Mouse (Mus musculus): Measurements from ENCODE around the gene Mrpl19. TPM values are rescaled to one million over a fixed set of nuclear protein-coding genes. Genes with fewer than 3 reads are reported as not detected.

Gene Mrpl19
- 31.5 and 34.0 TPM in 2 replicates for polyA plus RNA-seq (2014; fragmentation: Nextera tagmentation; extraction: Ambion mirVana)

- no peak within 1 kb of the TSS for H3K27ac ChIP-seq (replicated peaks; ENCODE audit: low read depth, low read length)
- peak within 1 kb of the TSS; percentile 70 for H3K9ac ChIP-seq (replicated peaks; ENCODE audit: low read length)
- peak within 1 kb of the TSS; percentile 73 for H3K4me2 ChIP-seq (ENCODE audit: low read length)
- H3K4me1 ChIP-seq (ENCODE audit: control insufficient read depth, insufficient read depth, low read length): peaks cover 8% of the 10 kb centered on the region; the same call in 1 of the 2 replicates
- peak within 1 kb of the TSS; percentile 79 for H3K4me3 ChIP-seq (replicated peaks; ENCODE audit: low read depth, low read length)
- DNase-seq (peak; percentile 96), ATAC-seq (ENCODE audit: low FRiP score, low TSS enrichment) (peak; percentile 97)
- 1% methylated on average over 44 of the region's 44 CpGs for WGBS
- H3K27me3 ChIP-seq (ENCODE audit: control insufficient read depth, insufficient read depth, low read length): no peaks in the 10 kb centered on the region
- H3K36me3 ChIP-seq (ENCODE audit: control insufficient read depth, insufficient read depth, low read length): peaks cover 26% of the 10 kb centered on the region
- H3K9me3 ChIP-seq (ENCODE audit: control insufficient read depth, low read length): no peaks in the 10 kb centered on the region
These were observed at the start of gene Mrpl19 for GRCm38 (mm10) chr6:81965296-81966067. Gene Mrpl19, minus strand, starts transcription at chr6:81965958.

DNA sequence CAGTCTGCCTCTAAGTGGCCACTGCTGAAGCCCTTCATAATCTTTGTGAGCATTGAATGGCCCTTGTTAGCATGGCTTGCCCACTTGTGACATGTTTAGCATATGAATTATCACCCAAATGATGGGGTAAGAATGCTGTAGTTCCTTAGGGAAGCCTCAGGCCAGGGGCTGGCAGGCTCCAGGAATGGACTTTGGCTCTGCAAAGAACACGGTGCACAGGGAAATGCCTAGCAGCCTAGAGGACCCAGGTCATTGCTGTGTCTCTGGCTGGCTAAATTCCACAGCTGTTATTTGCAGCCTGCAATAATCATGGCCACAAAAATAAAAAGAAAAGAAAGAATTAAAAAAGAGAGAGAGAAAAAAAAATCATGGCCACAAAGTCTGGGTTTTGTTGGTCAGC, 46.6 kb upstream of the Mrpl19 start:
- no peaks in the 10 kb centered on the region for H3K36me3 ChIP-seq (ENCODE audit: control insufficient read depth, insufficient read depth, low read length)
- ATAC-seq (ENCODE audit: low FRiP score, low TSS enrichment): no peak
- H3K4me1 ChIP-seq (ENCODE audit: control insufficient read depth, insufficient read depth, low read length): no peaks in the 10 kb centered on the region
- no peak overlapping the region for H3K4me3 ChIP-seq (replicated peaks; ENCODE audit: low read depth, low read length)
- no peak overlapping the region for H3K4me2 ChIP-seq (ENCODE audit: low read length)
- no peak for DNase-seq
- WGBS: 53% methylated on average over 1 of the region's 1 CpGs
- H3K27me3 ChIP-seq (ENCODE audit: control insufficient read depth, insufficient read depth, low read length): no peaks in the 10 kb centered on the region
- no peak overlapping the region for H3K9ac ChIP-seq (replicated peaks; ENCODE audit: low read length)
- H3K27ac ChIP-seq (replicated peaks; ENCODE audit: low read depth, low read length): no peak overlapping the region
- no peaks in the 10 kb centered on the region for H3K9me3 ChIP-seq (ENCODE audit: control insufficient read depth, low read length)

DNA sequence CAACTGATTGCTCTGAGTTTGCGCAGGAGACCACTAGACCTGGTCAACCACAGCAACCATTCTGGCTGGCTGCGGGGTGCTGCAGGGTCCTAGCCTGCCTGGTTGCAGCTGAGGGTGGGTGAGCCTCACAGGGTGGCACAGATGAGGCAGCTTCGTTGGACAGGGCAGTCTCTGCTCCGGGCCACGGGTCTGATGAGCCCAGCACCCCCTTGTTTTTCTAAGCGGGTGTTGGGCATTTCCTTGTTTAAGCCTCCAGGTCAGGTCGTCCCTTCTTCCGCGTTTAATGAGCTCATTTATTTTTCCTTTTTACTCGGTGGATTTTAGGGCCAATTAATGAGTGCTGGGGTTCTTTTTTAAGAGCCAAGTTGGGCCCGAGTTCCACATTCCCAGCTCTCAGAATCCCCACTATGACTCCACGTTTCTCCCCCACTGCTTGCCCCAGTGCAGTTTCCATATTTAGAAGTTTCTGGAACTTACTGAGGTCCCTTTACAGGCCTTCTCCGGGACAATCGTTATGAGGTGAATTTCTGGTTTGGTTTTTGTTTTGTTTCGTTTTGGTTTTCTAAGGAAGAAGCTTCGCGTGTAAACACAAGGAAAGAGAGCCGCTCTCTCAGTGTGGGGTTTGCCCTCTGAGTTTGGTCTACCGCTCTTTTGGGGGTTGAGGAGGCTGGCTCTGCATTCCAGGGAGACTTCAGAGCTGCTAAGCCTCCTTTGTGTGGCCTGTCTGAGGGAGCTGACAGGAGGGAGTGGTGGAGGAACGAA, 24.5 kb upstream of the Mrpl19 start:
- Histone ChIP-seq H3K4me3 (replicated peaks; ENCODE audit: low read depth, low read length) (no peak overlapping the region), H3K27me3 (ENCODE audit: control insufficient read depth, insufficient read depth, low read length) (no peaks in the 10 kb centered on the region), H3K9me3 (ENCODE audit: control insufficient read depth, low read length) (no peaks in the 10 kb centered on the region), H3K4me2 (ENCODE audit: low read length) (no peak overlapping the region), H3K27ac (replicated peaks; ENCODE audit: low read depth, low read length) (no peak overlapping the region), H3K4me1 (ENCODE audit: control insufficient read depth, insufficient read depth, low read length) (no peaks in the 10 kb centered on the region), H3K9ac (replicated peaks; ENCODE audit: low read length) (no peak overlapping the region), H3K36me3 (ENCODE audit: control insufficient read depth, insufficient read depth, low read length) (no peaks in the 10 kb centered on the region)
- DNase-seq: no peak
- WGBS: 45% methylated on average over 20 of the region's 20 CpGs
- ATAC-seq (ENCODE audit: low FRiP score, low TSS enrichment): no peak

DNA sequence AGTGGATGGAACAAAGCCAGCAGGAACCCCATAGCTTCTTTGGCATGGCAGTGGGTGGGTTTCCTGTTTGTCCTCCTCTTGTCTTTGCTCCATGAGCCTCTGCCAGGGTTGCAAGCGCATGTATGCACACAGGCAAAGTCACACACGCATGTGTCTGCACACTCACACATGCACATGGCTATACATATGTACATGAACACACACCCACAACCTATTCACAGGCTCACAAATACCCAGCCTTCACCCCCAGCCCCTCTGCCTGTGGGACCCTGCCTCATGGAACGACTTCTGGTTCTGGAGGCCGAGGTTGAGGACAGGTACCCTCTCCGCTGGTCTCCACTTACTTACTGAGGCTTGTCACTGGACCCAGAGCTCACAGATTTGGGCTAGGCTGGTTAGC, 22.6 kb upstream of the Mrpl19 start:
- no peak for ATAC-seq (ENCODE audit: low FRiP score, low TSS enrichment)
- Histone ChIP-seq H3K27me3 (ENCODE audit: control insufficient read depth, insufficient read depth, low read length) (no peaks in the 10 kb centered on the region), H3K27ac (replicated peaks; ENCODE audit: low read depth, low read length) (no peak overlapping the region), H3K4me1 (ENCODE audit: control insufficient read depth, insufficient read depth, low read length) (no peaks in the 10 kb centered on the region), H3K9ac (replicated peaks; ENCODE audit: low read length) (no peak overlapping the region), H3K9me3 (ENCODE audit: control insufficient read depth, low read length) (no peaks in the 10 kb centered on the region), H3K4me3 (replicated peaks; ENCODE audit: low read depth, low read length) (no peak overlapping the region), H3K4me2 (ENCODE audit: low read length) (no peak overlapping the region), H3K36me3 (ENCODE audit: control insufficient read depth, insufficient read depth, low read length) (no peaks in the 10 kb centered on the region)
- 92% methylated on average over 5 of the region's 5 CpGs for WGBS
- DNase-seq: no peak

GRCm38 (mm10) chr6:81987580-81987979, 21.8 kb upstream of the Mrpl19 start:
- DNase-seq: no peak
- Histone ChIP-seq H3K27ac (replicated peaks; ENCODE audit: low read depth, low read length) (no peak overlapping the region), H3K4me3 (replicated peaks; ENCODE audit: low read depth, low read length) (no peak overlapping the region), H3K36me3 (ENCODE audit: control insufficient read depth, insufficient read depth, low read length) (no peaks in the 10 kb centered on the region), H3K27me3 (ENCODE audit: control insufficient read depth, insufficient read depth, low read length) (no peaks in the 10 kb centered on the region), H3K9me3 (ENCODE audit: control insufficient read depth, low read length) (no peaks in the 10 kb centered on the region), H3K4me2 (ENCODE audit: low read length) (no peak overlapping the region), H3K9ac (replicated peaks; ENCODE audit: low read length) (no peak overlapping the region), H3K4me1 (ENCODE audit: control insufficient read depth, insufficient read depth, low read length) (no peaks in the 10 kb centered on the region)
- WGBS: 68% methylated on average over 3 of the region's 3 CpGs
- no peak for ATAC-seq (ENCODE audit: low FRiP score, low TSS enrichment)

DNA sequence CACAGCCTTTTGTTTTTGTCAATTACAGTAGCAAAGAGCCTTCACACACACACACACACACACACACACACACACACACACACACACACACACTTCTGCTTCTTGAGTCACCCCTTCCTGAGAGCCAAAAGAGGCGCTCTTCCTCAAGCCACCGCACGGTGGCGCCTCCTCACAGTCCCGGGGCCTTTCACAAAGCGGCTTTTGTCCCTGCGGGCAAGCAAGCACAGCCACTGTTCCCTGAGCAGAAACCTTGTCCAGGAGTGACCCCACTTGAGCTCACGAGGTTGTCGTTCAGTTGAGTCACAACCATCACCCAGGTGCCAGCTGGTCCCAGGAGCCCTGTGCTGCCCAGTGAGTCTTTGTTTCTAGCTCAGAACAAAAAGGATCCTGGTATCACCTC, 21.3 kb upstream of the Mrpl19 start:
- Histone ChIP-seq H3K36me3 (ENCODE audit: control insufficient read depth, insufficient read depth, low read length) (no peaks in the 10 kb centered on the region), H3K4me1 (ENCODE audit: control insufficient read depth, insufficient read depth, low read length) (no peaks in the 10 kb centered on the region), H3K9me3 (ENCODE audit: control insufficient read depth, low read length) (no peaks in the 10 kb centered on the region), H3K27me3 (ENCODE audit: control insufficient read depth, insufficient read depth, low read length) (no peaks in the 10 kb centered on the region), H3K4me2 (ENCODE audit: low read length) (no peak overlapping the region), H3K9ac (replicated peaks; ENCODE audit: low read length) (no peak overlapping the region), H3K27ac (replicated peaks; ENCODE audit: low read depth, low read length) (no peak overlapping the region), H3K4me3 (replicated peaks; ENCODE audit: low read depth, low read length) (no peak overlapping the region)
- ATAC-seq (ENCODE audit: low FRiP score, low TSS enrichment) (peak; percentile 63; the same call in 1 of the 2 replicates), DNase-seq (peak; percentile 88)
- 0% methylated on average over 9 of the region's 9 CpGs for WGBS

DNA sequence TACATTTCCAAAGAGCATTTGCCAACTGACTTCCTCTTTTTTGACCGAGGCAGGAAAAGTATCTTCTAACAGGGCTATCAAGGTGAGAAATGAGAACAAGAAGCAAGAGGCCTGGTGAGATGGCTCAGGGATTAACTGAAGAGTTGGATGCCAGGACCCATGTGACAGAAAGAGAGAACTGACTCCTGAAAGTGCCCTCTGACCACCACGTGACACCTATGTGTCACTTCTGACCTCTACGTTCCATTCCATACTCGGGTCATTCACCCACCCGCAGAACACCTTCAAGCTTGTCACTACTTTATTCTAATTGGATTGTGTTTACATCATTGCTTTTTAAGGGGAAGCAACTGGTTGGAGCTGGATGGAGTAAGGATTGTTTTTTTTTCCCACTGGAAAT, 20.8 kb upstream of the Mrpl19 start:
- no peak overlapping the region for H3K4me2 ChIP-seq (ENCODE audit: low read length)
- no peak overlapping the region for H3K9ac ChIP-seq (replicated peaks; ENCODE audit: low read length)
- no peaks in the 10 kb centered on the region for H3K36me3 ChIP-seq (ENCODE audit: control insufficient read depth, insufficient read depth, low read length)
- H3K4me3 ChIP-seq (replicated peaks; ENCODE audit: low read depth, low read length): no peak overlapping the region
- ATAC-seq (ENCODE audit: low FRiP score, low TSS enrichment) (no peak), DNase-seq (no peak)
- WGBS: 66% methylated on average over 5 of the region's 5 CpGs
- H3K4me1 ChIP-seq (ENCODE audit: control insufficient read depth, insufficient read depth, low read length): no peaks in the 10 kb centered on the region
- no peaks in the 10 kb centered on the region for H3K27me3 ChIP-seq (ENCODE audit: control insufficient read depth, insufficient read depth, low read length)
- no peak overlapping the region for H3K27ac ChIP-seq (replicated peaks; ENCODE audit: low read depth, low read length)
- H3K9me3 ChIP-seq (ENCODE audit: control insufficient read depth, low read length): no peaks in the 10 kb centered on the region

DNA sequence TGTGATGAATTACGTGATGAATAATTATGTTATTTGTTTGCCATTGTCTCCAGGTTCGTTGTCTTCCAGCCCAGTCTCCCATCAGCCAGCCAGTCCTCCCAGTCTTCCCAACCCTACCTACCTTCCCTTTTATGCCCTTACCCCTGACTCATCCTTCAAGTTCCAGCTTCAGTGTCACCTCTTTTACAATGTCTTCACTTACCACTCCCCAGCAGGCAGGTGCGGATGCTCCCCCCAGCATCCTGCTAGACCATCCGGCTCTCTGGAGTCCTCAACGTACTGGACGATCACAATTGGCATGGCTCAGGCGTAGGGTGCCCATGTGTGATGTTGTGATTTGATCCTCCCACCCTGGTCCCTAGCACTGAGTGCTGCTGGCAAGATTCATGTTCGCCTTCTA, 20.4 kb upstream of the Mrpl19 start:
- no peak overlapping the region for H3K4me3 ChIP-seq (replicated peaks; ENCODE audit: low read depth, low read length)
- H3K4me1 ChIP-seq (ENCODE audit: control insufficient read depth, insufficient read depth, low read length): no peaks in the 10 kb centered on the region
- no peaks in the 10 kb centered on the region for H3K36me3 ChIP-seq (ENCODE audit: control insufficient read depth, insufficient read depth, low read length)
- ATAC-seq (ENCODE audit: low FRiP score, low TSS enrichment) (no peak), DNase-seq (no peak)
- H3K9me3 ChIP-seq (ENCODE audit: control insufficient read depth, low read length): no peaks in the 10 kb centered on the region
- H3K27ac ChIP-seq (replicated peaks; ENCODE audit: low read depth, low read length): no peak overlapping the region
- no peak overlapping the region for H3K9ac ChIP-seq (replicated peaks; ENCODE audit: low read length)
- no peak overlapping the region for H3K4me2 ChIP-seq (ENCODE audit: low read length)
- H3K27me3 ChIP-seq (ENCODE audit: control insufficient read depth, insufficient read depth, low read length): no peaks in the 10 kb centered on the region
- 93% methylated on average over 8 of the region's 8 CpGs for WGBS

GRCm38 (mm10) chr6:81979286-81979685, 13.5 kb upstream of the Mrpl19 start:
- Histone ChIP-seq H3K9me3 (ENCODE audit: control insufficient read depth, low read length) (no peaks in the 10 kb centered on the region), H3K4me2 (ENCODE audit: low read length) (no peak overlapping the region), H3K27me3 (ENCODE audit: control insufficient read depth, insufficient read depth, low read length) (no peaks in the 10 kb centered on the region), H3K36me3 (ENCODE audit: control insufficient read depth, insufficient read depth, low read length) (no peaks in the 10 kb centered on the region), H3K9ac (replicated peaks; ENCODE audit: low read length) (no peak overlapping the region), H3K4me3 (replicated peaks; ENCODE audit: low read depth, low read length) (no peak overlapping the region), H3K27ac (replicated peaks; ENCODE audit: low read depth, low read length) (no peak overlapping the region), H3K4me1 (ENCODE audit: control insufficient read depth, insufficient read depth, low read length) (no peaks in the 10 kb centered on the region)
- ATAC-seq (ENCODE audit: low FRiP score, low TSS enrichment) (no peak), DNase-seq (no peak)
- WGBS: 82% methylated on average over 4 of the region's 4 CpGs

All from midbrain, embryonic 14.5 days (tissue).